Mouse (Mus musculus): ENCODE data around the gene Steap3.
"Not testable (repeated sequence)": the region's sequence is repeated elsewhere in the genome, so short reads cannot be mapped to it uniquely, and the experiment has no call there.

Gene Steap3
- long read RNA-seq, experiment 1, partial matches to known transcripts, result 2 of 4 reads
- long read RNA-seq, experiment 1, other reads (novel, unspliced or antisense), result 1 of 4 reads
- long read RNA-seq, experiment 2, partial matches to known transcripts, result 2 of 9 reads
- long read RNA-seq, experiment 2, other reads (novel, unspliced or antisense), result 2 of 9 reads

DNA sequence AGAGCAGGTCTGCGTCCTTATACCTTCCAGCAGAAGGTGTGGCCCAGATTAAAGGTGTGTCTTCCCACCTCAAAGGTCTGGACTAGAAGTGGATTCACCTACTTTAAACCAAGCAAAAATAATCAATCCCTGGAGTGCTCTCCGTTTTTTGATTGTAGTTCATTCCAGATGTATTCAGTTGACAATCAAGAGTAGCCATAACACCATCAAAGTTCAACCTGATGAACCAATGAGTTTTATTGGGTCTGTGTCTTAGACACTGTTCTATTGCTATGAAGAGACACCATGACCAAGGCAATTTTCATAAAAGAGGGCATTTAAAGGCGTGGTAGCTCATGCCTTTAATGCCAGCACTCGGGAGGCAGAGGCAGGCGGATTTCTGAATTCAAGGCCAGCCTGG, at the start of gene Steap3:
TSS of gene Steap3 (minus strand) at position 101 of the 400 bp plus-strand sequence.
- intact Hi-C loops (cut with DNase I), result no loop called here

DNA sequence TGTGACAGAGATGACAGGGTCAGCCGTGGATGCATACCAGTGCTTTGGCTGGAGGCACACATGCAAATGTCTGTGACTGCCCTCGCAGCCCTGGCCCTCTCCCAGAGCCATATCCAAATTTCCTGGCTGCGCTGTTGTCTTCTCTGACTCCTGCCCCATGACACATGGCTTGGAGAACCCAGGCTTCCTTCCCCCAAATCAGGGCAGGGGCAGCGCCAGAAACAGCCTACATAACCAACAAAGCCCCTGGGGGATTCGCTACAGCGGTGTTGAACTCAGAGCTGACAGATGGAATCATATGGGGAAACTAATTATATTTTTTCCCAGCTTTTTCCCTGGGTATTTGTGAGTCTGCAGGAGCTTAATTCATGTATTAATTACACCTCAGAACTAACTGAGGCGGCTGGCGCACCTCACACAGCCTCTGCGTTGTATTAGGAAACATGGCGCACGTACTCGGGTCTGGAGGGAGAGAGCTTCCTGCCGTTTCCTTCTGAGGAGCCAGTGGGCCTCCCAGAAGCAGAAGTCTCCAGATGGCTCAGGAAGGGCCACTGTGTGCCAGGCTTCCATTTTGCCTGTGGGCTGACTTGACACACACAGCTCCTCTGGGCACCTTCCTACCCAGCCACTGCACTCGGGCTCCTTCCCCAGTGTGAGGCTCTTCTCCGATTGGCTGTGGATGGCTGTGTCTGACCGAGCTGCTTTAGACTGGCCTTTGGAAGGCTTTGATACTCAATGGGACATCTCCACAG, 48.9 kb upstream of the Steap3 start:
- intact Hi-C loops (cut with DNase I), result no loop called here

DNA sequence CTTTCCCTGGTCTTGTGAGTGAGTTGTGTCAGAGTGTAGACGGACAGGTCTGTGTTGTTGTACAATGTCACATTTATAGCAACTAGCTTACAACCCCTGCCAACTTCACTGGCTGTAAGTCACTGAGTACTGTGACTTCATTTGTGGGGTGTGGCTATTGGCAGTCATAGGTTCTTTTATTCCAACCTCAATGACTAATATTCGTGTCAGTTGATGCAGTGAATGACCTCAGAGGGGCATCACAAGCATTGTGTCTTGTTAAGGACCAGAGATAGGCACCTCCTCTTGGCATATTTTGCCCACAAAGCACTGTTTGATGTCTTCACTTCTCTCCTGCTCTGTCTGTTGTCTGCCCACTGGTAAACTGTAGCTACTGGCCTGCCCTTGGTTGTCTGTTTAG, 33.3 kb upstream of the Steap3 start:
- intact Hi-C loops (cut with DNase I), result no loop called here

DNA sequence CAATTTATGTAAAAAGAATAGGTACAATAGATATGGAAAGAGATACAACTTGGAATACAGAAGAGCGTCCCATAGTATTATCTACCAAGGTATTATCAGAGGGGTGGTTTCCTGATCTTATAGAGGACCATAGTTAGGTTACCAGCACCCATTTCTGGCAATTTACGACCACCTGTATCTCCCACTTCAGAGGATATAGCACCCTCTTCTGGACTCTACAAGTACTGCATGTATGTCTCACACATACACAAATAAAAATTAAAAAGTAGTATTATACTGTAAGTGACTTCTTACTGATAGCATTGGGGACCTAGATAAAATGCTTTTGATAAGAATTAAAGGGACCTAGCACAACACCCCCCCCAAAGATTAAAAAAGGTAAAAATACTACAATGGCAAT, 24.4 kb upstream of the Steap3 start:
- intact Hi-C loops (cut with DNase I), result no loop called here

DNA sequence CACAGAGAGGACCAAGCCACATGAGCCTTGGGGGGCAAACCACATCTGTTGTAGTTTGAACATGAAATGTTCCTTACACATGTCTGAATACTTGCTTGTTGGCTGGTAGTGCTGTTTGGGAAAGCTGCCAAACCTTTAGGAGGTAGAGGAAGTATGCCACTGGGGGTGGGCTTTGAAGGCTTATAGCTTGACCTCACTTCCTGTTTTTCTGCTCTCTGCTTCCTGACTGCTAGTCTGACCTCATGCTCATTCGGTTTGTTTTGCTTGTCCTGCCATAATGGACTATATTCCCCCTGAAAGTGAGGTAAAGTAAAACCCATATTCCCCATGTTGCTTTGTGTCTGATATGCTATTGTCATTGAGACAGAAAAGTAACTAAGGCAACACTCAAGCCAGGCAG, 21.3 kb upstream of the Steap3 start:
- intact Hi-C loops (cut with DNase I), result no loop called here

DNA sequence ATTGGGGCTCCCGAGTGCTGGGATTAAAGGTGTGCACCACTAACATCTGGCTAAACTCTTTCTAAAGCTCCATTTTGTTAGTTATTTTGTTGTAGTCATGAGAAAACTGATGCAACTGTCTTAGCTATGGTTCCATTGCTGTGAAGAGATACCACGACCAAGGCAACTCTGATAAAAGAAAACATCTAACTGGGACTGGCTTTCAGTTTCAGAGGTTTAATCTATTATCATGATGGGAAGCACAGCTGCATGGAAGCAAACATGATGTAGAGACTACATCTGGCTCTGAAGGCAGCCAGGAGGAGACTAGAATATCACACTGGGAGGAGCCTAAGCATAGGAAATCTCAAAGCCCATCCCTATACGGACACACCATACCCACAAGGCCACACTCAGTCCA, 19.2 kb upstream of the Steap3 start:
- intact Hi-C loops (cut with DNase I), result no loop called here

DNA sequence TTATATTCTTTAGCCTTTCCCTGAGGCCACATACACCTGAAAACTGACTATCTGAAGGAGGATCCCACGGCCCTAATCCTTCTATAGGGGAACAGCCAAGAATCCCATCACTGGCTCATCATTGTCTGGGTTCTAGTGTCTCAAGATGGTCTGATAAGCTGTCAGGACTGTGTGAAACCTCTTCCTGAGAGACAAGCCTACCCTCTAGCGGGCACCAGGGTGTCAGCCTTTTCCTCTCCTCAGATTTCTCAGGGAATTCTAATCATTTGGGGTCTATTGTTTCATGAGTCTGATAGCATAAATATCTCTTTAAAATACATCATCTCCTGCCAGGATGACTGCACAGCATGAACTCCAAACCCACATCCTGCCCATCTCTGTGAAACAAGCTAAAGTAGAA, 17.3 kb upstream of the Steap3 start:
- intact Hi-C loops (cut with DNase I), result no loop called here

DNA sequence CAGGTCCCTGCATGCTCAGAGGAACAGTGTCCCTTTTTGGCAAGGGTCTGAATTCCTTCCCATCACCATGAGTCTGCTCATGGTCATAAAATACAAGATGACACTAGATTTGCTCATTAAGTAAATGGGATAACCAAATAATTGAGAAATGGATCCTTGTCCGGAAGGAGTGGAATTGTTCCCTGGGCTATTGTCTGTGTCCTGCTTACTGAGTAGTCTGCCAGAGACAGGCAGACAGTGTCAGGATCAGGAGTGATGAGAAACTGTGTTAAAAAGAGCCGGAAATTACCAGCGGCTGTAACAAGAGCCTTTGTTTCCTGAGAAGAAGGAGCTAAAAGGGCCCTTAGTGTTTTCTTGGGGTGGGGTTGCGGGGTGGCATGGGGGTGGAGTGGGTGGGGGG, 15.2 kb upstream of the Steap3 start:
- intact Hi-C loops (cut with DNase I), result no loop called here

DNA sequence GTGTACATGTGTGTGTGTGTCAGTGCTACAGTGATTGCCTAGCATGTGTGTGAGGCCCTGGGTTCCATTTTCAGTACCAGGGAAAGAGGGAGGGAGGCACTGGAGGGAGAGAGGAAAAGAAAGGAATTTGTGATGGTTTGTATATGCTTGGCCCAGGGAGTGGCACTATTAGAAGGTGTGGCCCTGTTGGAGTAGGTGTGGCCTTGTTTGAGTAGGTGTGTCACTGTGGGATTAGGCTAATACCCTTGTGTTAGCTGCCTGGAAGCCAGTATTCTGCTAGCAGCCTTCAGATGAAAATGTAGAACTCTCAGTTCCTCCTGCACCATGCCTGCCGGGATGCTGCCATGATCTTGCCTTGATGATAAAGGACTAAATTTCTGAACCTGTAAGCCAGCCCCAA, 3.6 kb upstream of the Steap3 start:
- intact Hi-C loops (cut with DNase I), result not testable (repeated sequence)

DNA sequence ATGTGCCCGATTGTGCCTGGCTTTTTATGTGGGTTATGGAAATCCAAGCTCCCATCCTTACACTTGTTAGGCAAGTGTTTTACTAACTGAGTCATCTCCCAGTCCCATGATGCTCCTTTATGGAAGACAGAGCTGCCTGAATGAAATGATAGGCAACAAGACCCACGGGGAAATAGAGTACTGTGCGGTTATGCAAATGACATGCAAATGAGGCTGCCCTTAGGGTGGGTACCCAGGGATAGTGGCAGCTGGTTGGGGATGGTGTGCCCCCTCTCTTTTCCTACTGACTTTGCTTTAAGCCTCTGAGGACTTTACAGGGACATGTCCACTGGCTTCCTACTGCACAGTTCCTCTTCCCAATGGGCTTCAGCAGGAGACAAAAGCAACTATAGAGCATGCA, 2.7 kb upstream of the Steap3 start:
- intact Hi-C loops (cut with DNase I), result no loop called here

DNA sequence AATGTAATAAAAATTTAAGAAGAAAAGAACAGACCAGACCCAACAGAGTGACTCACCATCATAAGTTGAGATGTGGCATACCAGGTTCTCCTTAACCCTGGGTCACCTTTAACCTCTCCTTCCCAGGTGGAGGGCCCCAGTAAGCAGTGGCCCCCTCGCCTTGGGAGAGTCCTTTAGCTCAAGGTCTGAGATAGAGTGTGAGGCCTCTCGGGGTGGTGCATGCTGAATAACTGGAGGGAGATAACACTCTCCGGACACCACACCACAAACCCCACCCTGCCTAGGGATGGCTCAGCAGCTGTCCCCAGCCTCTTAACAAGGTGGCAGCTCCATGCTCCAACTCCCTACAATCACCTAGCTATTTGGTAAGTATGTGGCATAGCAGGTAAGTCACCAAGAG, 1.6 kb downstream of the Steap3 start:
- intact Hi-C loops (cut with DNase I), result no loop called here

DNA sequence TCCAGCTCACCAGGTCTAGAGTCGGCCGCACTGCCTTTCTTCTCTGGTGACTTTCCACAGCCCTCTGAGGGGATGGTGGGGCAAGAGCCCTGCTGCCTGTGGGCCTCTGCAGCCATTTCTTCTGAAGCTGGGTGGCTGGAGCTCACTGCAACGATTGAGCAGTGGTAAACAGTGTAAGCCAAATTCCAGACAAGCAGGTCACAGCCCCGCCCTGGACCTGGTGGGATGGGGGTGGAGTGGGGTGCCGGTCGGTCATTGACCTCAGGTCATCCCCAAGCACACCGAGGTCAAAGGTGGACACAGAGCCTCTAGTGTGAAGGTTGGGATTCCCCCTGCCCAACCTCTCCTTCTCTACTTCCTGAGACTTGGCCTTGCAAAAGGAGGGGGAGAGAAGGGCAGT, 2.4 kb downstream of the Steap3 start:
- intact Hi-C loops (cut with DNase I), result no loop called here

DNA sequence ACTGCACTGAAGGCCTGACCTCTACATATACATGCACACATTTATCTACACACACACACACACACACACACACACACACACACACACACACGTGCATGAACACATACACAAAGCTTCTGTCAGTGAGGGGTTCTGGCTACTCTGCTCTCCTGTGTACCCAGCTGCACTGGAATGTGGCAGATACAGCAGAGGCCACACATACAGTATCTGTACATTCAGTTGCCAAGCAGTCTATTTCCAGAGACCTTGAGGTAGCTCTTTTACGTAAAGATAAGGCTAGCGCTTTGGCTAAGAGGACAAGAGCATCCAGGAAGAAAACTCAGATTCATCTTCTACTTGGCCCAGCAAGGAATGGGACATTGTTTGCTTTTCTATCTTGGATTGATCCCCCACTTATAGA, 4.9 kb downstream of the Steap3 start:
- intact Hi-C loops (cut with DNase I), result no loop called here

DNA sequence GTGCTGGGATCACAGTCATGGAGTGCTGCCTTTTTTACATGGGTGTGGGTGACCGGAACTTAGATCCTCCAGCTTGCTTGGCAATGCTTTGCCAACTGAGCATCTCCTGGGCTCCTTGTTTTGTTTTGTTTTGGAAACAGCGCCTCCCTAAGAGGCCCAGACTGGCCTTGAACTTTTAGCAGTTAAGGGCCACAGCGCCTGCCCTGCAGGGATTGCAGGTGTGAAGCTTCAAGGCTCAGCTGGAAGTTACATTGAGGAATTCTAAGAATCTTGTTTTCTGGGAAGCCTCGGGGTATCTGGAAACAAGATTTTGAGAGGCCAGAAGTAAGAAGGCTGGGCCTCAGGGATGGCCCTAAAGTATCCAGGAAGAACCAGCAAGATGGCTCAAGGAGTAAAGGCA, 6.0 kb downstream of the Steap3 start:
- intact Hi-C loops (cut with DNase I), result no loop called here

DNA sequence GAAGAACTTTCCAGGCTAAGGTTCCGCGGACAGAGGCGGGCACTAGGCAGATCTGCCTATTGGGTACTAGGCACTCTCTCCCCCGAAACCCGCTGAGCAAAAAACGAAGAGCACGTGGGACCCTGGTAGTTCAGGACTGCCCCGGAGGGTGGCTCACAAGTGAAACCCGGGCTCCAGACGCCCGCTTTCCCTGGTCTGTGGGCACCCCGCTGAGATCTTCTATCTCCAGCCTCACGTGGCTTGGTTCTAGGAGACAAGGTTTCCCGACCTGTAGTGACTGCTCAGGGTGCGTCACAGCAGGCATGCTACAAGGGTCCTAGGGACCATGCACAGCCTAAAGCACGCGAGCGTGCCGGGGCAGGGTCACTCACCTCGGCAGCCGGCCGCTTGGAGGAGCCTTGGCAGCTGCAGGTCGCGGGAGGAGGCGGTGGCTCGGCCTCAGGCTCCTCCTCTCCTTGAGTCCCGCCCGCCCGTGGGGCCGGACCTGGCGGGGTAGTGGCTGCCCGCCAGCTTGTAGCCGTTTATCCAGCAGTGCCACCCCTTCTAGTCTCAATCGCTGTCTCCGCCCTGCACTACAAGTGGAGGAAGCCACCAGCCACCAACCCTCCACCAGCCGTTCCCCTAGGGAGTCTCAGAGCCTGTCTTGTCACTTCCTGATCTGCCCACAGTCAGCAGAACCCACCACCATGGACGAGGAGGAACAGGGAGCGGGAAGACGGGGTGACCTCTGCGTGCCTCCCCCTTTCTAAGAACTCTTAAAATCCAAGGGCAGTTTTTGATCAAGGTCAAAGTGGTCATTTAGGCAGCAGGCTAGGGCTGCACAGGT, 7.4 kb downstream of the Steap3 start:
- intact Hi-C loops (cut with DNase I), result no loop called here

DNA sequence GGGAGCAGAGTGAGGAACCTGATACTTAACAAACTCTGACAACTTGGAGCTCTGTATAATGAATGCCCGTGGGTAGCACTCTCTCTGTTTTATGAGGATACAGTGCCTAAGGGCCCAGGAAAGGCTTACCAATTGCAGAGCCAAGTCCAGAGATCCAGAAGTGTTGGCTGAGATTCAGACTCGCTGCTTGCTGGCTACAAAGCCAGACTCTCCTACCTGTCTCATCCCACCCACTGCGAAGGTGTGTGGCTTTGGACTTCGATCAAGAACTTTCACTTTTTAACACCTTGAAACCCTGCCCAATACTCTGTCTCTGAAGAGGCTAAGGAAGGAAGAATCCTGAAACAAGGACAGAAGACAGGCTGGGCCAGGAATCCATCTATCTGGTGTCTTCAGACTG, 9.3 kb downstream of the Steap3 start:
- intact Hi-C loops (cut with DNase I), result no loop called here

DNA sequence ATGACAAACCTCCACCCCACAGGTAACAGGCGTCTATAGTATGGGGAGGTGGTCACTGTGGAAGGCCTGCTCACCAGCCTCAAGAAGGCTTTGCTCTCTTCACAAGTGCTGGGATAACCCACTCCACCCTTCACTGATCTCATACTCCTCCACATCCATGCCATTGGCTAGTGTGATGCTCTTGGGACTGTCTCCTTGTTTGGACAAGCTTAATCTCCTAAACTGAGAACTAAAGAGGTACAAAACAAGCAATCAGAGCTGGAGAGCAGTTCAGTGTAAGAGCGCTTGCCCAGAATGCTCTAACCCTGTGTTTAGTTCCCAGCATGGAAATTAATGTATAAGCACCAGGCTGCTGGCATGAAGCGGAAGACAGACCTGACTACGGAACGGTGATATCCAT, 11.3 kb downstream of the Steap3 start:
- intact Hi-C loops (cut with DNase I), result no loop called here

DNA sequence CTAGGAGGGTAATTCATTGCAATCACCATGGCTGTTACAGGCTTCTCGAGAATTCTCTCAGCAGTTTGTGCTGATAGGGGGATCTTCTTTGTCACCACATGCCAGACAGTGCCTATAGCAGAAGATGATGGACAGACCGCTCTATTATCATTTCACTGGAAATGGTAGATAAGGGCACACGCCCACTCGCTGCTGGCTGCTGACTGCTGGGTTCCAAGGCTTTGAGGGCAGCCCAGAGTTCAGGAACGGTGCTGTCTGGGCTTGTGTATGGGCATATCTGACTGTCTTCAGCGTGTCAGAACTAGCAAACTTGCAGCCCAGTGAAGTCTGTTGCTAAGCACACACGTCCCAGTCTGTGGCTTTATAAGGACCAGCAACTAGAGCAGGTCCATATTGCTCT, 13.3 kb downstream of the Steap3 start:
- intact Hi-C loops (cut with DNase I), result no loop called here

DNA sequence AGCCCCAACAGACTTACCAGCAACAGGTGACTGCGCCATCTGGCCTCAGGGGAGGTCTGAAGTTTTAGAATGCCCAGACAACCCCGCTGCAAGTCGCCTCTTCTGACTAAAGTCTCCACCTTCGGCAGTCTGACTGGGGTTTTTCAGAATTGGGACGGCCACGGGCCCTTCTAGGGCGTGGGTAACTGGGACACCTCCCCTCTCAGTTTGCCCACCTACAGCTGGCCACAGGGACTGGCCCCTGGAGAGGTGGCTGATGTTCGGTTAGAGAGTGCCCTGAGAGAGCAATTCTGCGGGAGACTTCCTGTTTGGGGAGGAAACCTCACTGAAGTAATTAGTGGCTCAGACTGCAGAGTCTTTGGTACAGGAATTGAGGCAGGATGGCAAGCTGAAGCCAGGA, 13.8 kb downstream of the Steap3 start:
- intact Hi-C loops (cut with DNase I), result no loop called here

DNA sequence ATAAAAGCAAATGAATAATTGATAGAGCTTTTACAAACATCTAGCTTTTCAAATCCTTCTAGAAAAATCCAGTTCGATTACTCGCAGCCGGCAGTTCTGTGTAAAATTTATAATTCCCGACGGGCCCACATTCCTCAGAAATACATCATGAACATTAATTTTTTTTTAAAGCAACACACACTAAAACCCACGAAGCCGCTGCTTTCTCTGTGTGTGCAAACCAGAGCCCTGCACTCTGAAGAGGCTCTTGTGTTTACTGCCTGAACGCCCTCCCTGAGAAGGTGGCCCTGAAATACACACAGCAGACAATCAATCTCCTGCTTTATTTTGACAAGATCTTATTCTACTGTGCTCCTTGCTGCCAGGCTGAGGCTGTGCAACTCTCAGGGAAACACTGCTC, 14.3 kb downstream of the Steap3 start:
- intact Hi-C loops (cut with DNase I), result no loop called here

DNA sequence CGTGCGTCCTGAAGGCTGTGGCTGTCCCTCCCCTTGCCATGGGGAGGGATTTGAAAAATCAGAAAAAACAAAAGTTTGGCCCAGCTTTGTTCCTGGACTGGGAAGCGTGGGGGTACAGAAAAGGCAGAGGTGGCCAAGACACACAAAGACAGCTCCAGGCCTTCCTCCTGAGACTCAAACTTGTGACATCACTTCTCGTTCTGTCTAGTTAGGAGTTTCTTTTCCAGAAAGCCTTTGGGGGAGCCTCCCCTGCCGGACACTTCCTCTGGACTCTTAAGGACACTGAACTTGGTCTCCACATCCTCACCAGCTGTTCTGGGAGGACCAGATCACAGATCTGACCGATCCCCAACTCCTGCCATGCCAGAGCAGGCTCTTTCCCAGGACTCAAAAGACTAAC, 18.8 kb downstream of the Steap3 start:
- intact Hi-C loops (cut with DNase I), result no loop called here

DNA sequence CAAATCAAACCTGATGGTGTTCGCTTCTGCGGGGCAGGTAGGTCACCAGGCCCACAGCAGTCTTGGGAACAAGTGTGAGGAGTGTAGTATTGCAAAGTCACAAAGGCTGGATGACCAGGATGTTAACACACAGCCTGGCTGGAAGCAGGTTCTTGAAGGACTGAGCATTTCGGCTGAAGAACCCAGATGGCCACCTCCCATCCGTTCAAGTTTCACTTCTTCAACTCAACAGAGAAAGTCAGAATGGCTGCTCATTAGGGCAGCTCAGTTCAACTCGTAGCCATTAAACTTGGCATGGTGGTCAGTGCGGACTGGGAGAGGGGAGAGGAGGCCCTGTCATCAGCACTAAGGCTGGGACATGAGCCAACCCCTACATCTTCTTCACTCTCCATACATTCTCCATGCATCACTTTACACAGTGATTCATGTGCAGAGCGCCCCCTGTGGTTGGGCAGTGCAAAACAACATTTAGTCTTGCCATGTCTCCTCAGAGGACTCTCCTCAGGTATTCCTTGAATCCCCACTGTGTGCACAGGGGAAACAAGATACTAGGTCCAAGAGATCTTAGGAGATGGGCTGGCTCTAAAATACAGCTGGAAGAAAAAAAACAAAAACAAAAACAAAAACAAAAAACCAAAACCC, 19.9 kb downstream of the Steap3 start:
- intact Hi-C loops (cut with DNase I), result no loop called here
